Mouse (Mus musculus): ENCODE measurements at regions not wholly inside any gene's neighbourhood (a gene's known extent, or its start where the extent isn't known, plus 50 kb on each side); places are given as distances from the start of the nearest gene placed in this dataset.

DNA sequence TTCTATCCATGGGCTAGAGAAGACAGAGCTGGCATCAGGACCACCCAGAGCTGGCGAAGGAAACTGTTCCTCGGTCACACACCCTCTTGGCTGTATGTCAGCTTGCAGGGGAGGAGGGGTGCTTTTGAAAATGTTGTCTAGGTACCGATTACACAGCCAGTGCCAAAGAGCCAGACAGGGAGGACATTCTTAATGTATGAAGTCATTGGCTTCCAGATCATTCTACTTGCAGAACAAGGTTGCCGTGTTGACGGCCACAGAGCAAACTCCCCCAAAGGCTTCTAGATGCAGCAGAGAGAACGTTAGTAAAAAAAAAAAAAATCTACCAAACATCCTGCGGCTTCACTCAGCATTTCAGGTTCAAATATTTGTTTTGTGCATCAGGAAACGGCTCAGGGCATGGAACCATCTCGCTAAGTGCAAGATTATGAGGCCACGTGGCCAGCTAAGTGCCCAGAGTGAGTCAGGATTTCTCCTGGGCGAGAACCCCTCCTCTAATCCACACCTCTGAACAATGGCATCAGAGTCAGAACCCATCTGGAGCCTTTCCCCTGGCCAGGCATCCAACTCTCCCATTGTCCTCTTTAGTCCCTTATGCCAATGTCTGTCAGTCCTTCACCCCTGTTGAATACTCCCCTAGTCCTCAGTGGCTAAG is 80.1 kb upstream of the Ubl3 start:
- no peak for TF ChIP-seq CTCF (IDR thresholded peaks at IDR 0.05; ENCODE audit: borderline replicate concordance, extremely low read depth, insufficient read depth, insufficient read length)
- no peak for TF ChIP-seq POLR2A (IDR thresholded peaks at IDR 0.05; ENCODE audit: borderline replicate concordance, extremely low read depth, insufficient read depth, insufficient read length, poor library complexity, severe bottlenecking)

Data from brain, embryonic 14.5 days (tissue).